Mouse (Mus musculus) cerebellum, adult 18-20 months (tissue): ENCODE data around the gene Slc37a1.

Source experiments
- DNase-seq, 2 experiments: peaks; one replicate each; pipeline ENCODE4 v3.0.0; 2021

The Slc37a1 gene

DNA sequence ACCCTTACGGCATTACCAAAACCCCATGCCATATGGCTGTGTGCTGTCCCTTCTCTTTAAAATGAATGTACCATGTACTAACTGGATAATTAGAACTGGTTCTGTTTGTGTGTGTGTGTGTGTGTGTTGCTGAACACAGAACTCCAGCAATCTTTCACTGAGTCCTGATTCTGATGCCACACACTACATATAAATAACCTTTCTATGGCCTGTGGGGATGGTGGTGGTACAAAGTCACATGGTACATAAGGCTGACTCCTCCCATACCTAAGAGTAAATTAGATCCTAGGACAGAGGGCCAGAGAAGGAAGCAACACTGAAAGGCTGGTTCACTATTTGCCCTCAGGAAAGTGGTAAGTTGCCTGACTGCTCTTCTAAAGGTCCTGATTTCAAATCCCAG lies at the start of gene Slc37a1:
TSS of gene Slc37a1 (plus strand) at position 301 of the 400 bp plus-strand sequence.
- DNase-seq: no peak

DNA sequence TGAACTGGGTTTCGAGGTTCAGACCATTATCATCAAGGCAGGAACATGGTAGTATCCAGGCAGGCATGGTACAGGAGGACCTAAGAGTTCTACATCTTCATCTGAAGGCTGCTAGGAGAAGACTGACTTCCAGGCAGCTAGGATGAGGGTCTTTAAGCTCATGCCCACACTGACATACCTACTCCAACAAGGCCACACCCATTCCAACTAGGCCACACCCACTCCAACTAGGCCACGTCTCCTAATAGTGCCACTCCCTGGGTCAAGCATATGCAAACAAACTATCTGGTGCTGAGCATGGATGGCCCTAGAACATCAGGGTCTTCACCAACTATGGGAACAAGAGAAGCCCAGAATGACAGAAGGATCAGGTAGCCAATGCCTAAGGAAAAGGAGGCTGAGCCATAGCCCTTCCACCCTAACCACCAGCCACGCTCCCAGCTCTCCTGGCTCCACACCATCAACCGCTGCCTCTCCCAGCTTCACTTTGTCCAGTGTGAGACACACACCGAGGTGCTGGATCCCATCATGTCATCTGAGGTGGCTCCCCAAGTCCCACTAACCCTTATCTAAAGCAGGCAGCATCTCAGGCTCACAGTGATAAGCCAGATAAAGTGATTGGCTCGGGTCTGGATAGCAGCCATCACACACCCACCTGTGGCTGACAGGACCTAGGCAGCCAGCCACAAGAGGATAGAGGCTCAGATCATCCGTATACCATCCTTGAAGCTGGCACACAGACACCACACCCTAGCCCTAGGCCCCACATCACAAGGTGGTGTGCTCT lies 48.2 kb upstream of the Slc37a1 start:
- DNase-seq: no peak

DNA sequence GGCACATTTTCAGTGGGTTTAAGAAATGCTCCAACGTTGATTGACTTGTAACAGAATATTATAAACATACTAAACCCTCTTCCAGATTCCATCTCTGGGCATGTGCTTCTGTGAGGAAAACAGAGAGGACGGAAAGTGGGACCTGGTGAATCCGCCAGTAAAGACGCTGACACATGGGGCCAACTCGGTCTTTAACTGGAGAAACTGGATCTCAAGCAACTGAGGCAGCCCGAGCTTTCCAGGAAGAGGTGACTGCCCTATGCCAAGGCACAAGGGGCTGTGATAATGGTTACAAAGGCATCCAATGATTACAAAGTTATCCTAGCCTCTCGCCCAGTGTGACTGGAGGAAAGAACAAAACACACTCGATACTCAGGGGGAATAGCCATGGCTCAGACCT lies 45.4 kb upstream of the Slc37a1 start:
- DNase-seq: no peak

DNA sequence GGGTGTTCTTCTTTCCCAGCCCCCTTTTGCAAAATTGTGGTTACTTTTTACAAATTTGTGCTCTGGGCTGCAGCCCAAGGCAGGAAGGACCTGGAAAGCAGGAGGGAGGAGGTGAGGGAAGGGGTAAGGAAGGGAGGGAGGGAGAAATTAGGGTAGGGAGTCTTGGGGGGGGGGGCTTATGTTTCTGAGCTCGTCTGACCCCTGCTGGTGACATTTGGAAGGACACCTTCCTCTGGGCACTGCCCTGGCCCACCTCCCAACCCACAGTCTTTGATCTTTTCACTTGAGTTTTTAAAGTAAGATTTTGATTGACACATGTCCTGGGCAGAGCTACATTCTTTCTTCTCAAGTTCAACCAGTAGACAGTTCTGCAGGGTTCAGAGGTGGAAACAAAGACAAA lies 43.8 kb upstream of the Slc37a1 start:
- DNase-seq: peak in 1 of 2 experiments; percentile 35

DNA sequence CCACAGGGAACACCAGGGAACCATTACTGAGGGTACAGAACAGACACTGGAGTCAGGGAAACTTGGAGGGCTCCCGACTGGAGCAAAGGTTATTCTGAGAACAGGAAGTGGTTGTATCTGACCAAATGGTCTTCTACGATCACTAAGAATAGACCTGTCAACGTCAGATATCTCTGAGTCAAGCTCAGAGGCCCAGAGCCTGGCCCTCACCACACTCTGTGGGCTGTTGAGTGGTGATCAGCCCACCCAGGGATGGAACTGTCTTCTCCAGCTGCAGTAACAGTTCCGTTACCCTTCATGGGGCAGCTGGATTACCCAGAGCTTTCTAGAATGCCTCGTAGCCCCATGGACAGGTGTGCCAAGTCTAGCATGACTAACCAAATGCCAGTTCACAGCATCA lies 41.3 kb upstream of the Slc37a1 start:
- no peak for DNase-seq

DNA sequence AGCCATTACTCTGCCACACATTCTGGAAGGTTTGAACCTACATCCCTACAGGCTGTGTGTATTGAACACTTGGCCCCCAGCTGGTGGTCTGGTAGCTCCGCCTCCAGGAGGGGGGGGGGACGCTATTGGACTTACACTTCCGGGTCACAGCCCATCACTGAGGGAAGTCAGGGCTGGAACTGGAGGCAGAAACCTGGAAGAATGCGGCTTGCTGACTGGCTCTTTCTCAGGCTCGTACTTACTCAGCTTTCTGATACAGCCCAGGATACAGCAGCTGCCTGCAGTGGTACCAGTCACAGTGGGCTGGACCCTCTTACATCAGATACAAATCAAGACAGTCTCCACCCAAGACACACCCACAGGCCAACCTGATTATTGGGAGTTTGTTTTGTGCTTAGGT lies 39.4 kb upstream of the Slc37a1 start:
- no peak for DNase-seq

DNA sequence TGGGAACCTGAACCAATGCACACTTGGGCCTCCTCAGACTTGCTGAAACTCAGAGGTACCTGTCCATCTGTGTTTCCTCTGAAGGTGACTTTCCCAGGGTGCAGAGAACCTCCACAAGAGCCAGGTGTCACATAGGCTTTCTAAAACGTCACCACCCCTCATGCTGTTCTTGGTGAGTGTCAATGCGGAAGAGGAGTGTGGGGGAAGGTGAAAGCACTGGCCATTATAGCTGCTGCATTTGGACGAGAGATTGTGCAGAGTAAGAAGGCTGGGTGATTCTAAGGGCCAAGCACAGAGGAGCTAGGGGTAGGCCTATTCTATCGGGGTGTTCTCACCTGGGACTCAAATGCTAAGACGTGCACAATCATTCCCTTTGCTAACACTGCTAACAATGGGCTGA lies 32.6 kb upstream of the Slc37a1 start:
- DNase-seq: no peak

DNA sequence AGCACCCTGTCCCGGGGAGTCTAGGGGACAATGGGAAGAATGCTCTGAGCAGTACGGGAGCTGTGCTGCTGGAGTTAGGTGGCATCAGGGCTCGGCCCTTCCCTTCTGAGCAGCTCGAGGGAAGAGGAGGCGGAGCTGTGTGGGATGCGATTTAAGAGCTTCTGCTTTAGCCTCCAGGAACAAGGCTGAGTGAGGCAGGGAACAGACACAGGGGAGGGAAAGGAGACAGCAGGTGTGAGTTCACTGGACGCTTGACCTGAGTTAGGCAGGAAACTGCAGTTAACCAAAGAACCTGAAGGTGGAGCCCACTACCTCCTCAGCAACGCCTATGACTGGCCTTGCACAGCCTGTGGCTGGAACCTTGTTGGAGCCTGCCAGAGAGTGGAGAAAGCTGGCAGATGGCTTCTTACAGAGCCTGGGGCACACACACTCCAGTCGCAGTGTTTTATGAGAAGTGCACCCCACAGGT lies 32.1 kb upstream of the Slc37a1 start:
- peak; percentile 91 to 97 for DNase-seq

DNA sequence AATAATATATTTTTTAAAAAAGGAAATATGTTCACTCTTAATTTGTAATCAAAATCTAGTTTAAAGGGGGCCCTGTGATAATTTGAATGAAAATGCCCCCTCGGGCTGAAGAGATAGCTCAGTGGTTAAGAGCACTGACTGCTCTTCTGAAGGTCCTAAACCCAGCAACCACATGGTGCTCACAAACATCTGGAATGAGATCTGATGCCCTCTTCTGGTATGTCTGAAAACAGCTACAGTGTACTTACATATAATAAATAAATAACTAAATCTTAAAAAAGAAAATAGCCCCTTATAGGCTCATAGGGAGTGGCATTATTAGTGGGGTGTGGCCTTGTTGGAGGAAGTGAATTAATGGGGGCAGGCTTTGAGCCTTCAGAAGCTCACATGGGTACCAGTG lies 29.4 kb upstream of the Slc37a1 start:
- no peak for DNase-seq

DNA sequence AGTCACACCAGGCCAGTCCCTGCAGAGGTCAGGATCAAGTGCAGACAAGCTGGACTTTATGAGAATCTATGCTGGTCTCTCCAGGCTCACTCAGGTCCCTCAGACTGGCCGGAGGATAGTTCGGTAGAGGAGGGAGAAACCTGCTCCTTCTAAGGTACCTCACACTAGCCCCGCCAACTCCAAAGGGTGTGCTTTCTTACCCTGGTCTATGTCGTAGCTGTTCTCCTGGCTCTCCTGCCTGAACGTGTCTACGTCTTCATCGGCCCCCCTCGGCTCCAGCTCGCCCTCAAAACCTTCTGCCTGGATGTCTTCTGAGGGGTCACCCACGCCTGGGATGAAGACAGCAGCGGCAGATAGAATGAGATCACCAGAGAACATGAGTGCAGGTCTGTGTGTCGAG lies 28.7 kb upstream of the Slc37a1 start:
- DNase-seq: no peak

DNA sequence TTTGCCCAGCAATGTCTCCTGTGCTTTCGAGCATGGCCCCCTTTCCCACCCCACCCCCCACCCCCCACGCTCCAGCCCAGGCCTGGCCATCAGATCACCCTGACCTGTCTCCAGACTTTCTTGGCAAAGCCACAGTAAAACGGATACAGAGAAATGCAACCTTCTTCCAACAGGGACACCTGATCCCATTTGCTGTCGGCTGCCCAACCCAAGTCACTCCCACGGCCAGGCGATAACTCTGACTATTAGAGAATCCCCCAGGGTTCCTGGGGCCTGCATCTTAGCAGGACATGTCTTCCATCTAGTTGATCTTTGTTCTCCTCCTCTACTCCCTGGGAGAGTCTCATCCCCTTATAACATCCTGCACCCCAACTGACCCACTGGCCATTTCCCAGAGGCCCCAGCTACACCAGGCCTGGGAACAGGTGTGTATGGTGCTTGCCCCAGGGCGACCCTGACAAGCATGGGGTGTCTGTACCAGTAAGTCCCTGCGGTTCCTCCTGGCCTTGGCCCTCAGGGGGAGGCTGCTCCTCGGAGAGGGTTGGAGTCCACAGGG lies 28.2 kb upstream of the Slc37a1 start:
- DNase-seq: no peak

DNA sequence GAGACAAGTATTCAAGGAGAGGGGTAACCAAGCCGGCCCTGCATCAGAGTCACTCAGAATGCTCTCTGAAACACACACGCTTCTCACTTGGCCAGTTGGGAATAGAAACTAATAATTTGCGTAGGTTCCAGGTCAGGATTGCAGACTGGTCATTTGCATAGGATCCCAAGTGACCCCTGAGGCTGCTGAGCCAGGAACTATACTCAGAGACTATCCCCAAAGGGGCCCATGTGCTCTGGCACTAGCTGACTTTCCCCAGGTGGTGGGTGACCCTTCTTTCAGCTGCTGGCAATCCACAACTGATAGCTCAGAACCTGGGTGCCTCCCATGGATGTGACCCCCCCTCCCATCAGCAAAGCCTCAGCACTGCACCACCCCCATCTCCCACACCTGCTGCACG lies 27.4 kb upstream of the Slc37a1 start:
- no peak for DNase-seq

DNA sequence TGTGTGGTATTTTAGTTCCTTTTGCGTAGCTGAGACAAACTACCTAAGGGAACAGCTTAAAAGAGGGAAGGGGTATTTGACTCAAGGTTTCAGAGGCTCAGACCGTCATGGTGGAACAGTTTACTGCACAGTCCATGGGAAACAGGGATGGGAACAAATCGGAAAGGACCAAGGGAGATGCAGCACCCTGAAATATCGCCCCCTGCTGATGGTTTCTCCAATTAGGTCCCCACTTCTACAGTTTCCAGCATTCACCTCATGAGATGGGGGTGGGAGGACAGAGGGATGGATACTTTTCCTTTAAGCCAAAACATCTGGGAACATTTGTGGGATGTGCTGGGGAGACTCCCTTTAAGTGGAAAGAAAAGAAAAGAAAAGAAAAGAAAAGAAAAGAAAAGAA lies 26.8 kb upstream of the Slc37a1 start:
- no peak for DNase-seq

DNA sequence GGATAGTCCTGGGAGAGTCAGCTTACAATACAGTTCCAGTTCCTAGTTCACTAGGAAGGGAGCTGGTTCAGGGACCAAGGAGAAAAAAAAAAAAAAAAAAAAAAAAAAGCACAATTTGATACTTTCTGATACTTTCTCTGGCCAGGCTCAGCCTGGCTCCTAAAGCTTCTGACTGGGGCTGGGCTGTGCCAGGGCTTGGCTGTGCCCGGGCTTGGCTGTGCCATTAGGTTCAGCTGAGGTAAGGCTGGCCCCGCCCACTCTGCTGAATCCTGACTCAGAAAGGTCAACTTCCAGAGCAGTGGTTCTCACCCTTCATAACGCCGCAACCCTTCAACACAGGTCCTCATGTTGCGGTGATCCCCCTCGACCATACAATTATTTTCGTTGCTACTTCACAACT lies 26.2 kb upstream of the Slc37a1 start:
- no peak for DNase-seq

DNA sequence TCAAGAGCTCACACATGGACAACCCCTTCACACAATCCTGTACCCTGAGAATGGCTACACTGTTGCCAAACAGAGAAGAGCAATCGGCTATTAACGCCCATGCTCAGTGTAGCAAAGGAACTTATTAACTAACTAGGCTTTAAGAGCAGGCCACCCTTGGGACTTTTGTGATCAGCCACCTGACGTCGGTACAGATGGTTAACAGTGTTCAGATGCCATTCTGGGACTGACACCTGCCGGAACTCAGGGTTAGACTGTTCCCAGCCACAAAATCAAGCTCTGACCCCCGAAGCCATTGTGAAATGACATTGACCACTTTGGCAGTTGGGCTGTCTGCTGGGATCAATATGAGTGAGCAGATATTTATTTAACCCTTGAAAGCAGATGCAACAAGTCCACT lies 25.2 kb upstream of the Slc37a1 start:
- no peak for DNase-seq

DNA sequence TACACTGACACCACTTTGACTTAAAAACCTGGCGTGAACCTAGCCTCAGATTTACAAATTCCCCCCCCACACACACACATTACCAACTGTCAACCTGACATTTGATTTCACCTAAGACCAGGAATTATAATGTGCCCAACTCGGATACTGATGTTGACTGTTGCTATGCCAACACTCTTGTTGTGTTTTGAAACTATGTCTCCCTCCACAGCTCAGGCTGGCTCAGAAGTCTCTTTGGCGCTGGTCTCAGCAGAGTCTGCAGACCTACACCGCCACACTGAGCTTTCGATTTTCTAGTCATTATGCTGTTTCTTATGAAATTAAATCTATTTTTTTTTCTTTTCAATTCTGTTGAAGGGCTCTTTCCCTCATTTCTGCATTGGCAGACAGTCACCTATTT lies 23.9 kb upstream of the Slc37a1 start:
- no peak for DNase-seq

DNA sequence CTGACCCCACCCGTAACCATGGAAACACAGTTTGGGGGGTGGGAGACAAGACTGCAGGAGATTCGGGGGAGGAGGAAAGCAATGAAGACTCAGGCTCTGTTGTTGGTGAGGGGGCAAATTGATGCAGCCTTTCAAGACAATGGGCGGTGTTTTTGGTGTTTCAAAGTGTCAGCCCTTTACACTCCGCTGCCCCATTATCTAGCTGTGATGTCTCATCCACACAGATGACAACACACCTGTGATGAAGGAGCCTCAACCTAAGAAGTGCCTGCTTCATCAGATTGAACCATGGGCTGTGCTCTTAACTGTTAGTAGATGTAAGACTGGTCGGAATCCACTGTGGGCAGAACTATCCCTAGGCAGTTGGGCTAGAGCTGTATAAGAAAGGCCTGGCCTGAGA lies 22.8 kb upstream of the Slc37a1 start:
- no peak for DNase-seq

DNA sequence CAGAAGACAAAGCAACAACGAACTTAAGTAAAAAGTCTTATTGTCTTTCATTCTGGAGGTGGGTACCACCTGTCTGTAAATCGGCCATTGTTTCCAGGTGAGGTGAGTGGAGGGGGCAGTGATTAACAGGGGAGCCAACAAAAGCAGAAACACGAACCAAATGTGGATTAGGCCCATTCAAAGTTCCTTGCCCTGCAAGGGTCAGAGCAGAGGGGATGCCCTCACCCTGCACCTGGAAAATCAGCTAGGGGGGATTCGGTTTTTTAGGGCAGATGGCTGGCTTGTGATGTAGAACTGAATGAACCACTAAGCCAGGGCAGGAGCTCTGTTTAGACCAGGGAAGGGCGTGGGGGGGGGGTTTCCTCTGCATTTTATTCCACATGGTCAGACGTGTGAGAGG lies 22.2 kb upstream of the Slc37a1 start:
- DNase-seq: no peak

DNA sequence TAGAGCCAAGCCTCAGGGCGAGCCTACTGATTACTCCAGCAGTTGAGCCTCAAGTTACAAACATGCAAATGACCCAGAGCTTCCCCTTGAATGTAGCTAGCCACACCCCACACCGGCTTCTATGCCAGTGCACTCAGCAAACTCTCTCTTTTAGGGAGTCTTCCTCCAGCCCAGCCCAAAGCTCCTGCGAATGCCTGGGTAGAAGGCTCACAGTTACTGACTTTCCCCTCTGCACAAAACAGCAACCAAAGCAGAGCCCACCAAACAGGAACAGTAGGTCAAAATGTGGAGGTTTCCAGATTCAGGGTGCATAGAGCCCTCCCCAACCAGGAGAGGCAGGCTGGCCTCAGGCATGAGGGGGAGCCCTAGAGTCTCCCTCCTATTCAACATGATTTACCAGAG lies 21.4 kb upstream of the Slc37a1 start:
- no peak for DNase-seq

DNA sequence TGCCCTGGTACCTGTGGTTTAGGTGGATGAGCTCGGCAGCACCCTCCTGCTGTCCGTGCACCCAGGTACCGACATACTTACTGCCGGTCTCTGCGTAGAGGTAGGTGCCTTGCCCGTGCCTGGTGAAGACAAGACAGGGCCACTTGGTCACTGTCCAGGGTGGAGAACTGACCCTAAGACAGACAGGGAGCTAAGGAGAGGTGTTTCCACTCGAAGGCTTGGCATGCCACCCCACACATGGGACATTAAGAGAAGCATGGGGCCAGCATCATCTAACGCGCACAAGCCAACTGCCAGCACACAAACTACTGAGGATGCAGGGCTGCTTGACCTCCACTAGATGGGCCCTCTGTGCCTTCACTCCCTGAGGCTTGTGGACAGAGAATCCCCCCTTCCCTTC lies 20.8 kb upstream of the Slc37a1 start:
- DNase-seq: no peak

DNA sequence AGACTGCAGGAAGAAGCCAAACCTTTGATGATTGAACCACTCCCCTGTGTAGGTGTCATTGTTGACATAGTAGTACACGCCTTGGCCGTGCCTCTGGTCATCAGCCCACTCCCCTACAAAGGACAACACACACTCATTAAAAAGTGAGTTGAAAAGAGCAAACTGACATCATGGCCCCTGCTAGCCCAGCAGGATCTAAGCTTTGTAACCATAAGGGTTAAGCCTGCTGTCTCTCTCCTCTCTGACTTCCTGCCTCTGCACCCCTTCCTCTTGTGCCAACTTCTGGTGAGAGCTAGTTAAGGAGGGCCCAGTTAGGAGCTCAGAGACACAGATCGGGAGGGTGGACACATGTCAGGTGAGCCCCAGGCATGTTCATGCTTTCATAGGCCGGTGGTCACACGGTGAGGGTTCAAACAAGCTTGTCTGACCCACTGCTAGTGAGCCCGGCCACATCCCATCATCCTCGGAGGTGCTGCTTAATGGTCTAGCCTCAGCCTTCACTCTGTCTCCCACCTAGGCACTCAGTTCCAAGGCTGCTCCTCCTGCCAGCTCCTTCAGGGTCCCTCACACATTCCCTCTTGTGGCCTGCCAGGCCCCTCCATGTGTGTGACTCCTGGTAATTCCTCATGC lies 20.2 kb upstream of the Slc37a1 start:
- DNase-seq: no peak

DNA sequence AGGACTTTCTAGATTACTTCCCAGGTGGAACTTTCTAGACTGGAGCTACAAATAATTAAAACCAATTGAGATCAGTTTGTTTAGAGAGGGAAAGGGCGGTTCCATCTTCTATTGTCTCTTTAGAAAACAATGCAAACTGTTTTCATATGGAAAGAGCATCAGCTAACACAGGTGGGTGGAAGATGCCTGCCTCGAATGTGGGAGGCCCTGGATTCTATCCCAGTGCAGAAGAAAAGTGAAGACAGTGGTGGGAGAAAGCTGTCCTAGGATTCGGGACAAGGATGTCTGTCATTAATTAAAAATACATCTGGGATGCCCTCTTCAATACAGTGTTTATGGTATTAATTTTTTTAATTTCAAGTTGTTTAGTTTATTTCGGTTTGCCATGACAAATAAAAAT lies 19.5 kb upstream of the Slc37a1 start:
- no peak for DNase-seq

DNA sequence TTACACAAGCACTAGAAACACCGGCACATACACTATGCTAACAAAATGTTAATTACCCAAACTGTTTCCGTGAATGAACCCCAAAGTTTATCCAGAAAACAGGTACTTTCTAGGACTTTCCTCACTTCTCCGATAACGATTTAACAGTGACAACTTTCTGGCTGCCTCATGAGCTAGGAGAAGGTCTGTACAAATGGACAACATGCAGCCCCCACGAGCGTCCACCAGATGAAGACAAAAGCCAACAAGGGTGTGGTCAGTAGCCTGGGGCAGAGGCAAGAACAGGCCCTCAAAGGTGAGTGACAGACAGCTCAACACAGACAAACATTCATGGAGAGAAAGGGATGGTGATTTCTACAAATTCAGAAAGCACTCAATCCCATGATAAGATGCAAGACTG lies 19.0 kb upstream of the Slc37a1 start:
- DNase-seq: no peak

DNA sequence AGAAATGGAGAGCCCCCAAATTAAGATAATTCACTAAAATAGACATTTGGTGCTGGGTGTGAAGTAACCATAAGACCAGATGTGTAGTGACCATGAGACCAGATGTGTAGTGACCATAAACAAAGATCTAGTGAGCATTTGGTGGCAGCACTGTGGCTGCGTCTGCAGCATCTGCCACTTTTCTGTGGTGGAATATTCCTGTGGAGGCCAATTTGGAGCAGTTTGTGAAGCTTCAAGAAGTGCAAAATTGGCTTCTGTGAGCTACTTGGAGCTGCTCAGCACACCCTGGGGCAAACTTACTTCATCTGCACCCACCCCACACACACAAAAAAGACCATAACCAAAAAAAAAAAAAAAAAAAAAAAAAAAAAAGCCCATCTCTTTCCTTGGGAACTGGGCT lies 18.6 kb upstream of the Slc37a1 start:
- DNase-seq: no peak

DNA sequence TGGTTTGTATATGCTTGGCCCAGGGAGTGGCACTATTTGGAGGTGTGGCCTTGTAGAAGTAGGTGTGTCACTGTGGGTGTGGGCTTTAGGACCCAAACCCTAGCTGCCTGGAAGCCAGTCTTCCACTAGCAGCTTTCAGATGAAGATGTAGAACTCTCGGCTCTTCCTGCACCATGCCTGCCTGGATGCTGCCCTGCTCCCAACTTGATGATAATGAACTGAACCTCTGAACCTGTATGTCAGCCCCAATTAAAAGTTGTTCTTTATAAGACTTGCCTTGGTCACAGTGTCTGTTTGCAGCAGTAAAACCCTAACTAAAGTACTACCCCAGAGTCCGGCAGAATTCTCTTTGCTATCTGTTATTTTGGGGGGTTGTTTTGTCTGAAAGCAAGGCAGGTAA lies 16.8 kb upstream of the Slc37a1 start:
- no peak for DNase-seq
